Mouse (Mus musculus): ENCODE data around the gene Rnf152. TPM values are rescaled to one million over a fixed set of nuclear protein-coding genes. Genes with fewer than 3 reads are reported as not detected.

Gene Rnf152
- polyA plus RNA-seq, 1 experiment from 2014 or later: 0.28 TPM

- Histone ChIP-seq H3K4me3 (no peak overlapping the region), H3K9me3 (no peaks in the 10 kb centered on the region), H3K27me3 (ENCODE audit: insufficient read depth, poor library complexity, severe bottlenecking) (no peaks in the 10 kb centered on the region), H3K4me1 (peaks cover 3% of the 10 kb centered on the region; the same call in 1 of the 2 replicates), H3K27ac (no peak overlapping the region), H3K36me3 (no peaks in the 10 kb centered on the region)
- 69% methylated on average over 4 of the region's 4 CpGs for WGBS
- no peak for DNase-seq (ENCODE audit: low spot score)
Observed at GRCm38 (mm10) chr1:105337397-105337796, 19.1 kb downstream of the Rnf152 start.

GRCm38 (mm10) chr1:105336096-105336495, 20.4 kb downstream of the Rnf152 start:
- Histone ChIP-seq H3K4me1 (peaks cover 3% of the 10 kb centered on the region; the same call in 1 of the 2 replicates), H3K27me3 (ENCODE audit: insufficient read depth, poor library complexity, severe bottlenecking) (no peaks in the 10 kb centered on the region), H3K36me3 (no peaks in the 10 kb centered on the region), H3K4me3 (no peak overlapping the region), H3K27ac (no peak overlapping the region), H3K9me3 (no peaks in the 10 kb centered on the region)
- DNase-seq (ENCODE audit: low spot score): no peak
- WGBS: 82% methylated on average over 5 of the region's 5 CpGs

GRCm38 (mm10) chr1:105332087-105332731, 24.3 kb downstream of the Rnf152 start:
- no peaks in the 10 kb centered on the region for H3K4me1 ChIP-seq
- no peaks in the 10 kb centered on the region for H3K9me3 ChIP-seq
- WGBS: 84% methylated on average over 8 of the region's 8 CpGs
- H3K27me3 ChIP-seq (ENCODE audit: insufficient read depth, poor library complexity, severe bottlenecking): no peaks in the 10 kb centered on the region
- no peak for DNase-seq (ENCODE audit: low spot score)
- no peak overlapping the region for H3K4me3 ChIP-seq
- no peaks in the 10 kb centered on the region for H3K36me3 ChIP-seq
- H3K27ac ChIP-seq: no peak overlapping the region

- 78% methylated on average over 5 of the region's 5 CpGs for WGBS
- H3K9me3 ChIP-seq: no peaks in the 10 kb centered on the region
Observed at GRCm38 (mm10) chr1:105331605-105332004, 24.9 kb downstream of the Rnf152 start.

GRCm38 (mm10) chr1:105330581-105331320, 25.8 kb downstream of the Rnf152 start:
- Histone ChIP-seq H3K4me3 (no peak overlapping the region), H3K36me3 (no peaks in the 10 kb centered on the region), H3K9me3 (no peaks in the 10 kb centered on the region), H3K27me3 (ENCODE audit: insufficient read depth, poor library complexity, severe bottlenecking) (no peaks in the 10 kb centered on the region), H3K27ac (no peak overlapping the region), H3K4me1 (no peaks in the 10 kb centered on the region)
- 80% methylated on average over 5 of the region's 5 CpGs for WGBS
- no peak for DNase-seq (ENCODE audit: low spot score)

More at GRCm38 (mm10) chr1:105331605-105332004, 24.9 kb downstream of the Rnf152 start:
- Histone ChIP-seq H3K36me3 (no peaks in the 10 kb centered on the region), H3K27me3 (ENCODE audit: insufficient read depth, poor library complexity, severe bottlenecking) (no peaks in the 10 kb centered on the region), H3K27ac (no peak overlapping the region), H3K4me1 (no peaks in the 10 kb centered on the region), H3K4me3 (no peak overlapping the region)
- DNase-seq (ENCODE audit: low spot score): no peak

GRCm38 (mm10) chr1:105327789-105328188, 28.7 kb downstream of the Rnf152 start:
- H3K4me3 ChIP-seq: no peak overlapping the region
- no peaks in the 10 kb centered on the region for H3K36me3 ChIP-seq
- no peak for DNase-seq (ENCODE audit: low spot score)
- 91% methylated on average over 1 of the region's 1 CpGs for WGBS
- no peaks in the 10 kb centered on the region for H3K9me3 ChIP-seq
- H3K27me3 ChIP-seq (ENCODE audit: insufficient read depth, poor library complexity, severe bottlenecking): no peaks in the 10 kb centered on the region
- no peak overlapping the region for H3K27ac ChIP-seq
- no peaks in the 10 kb centered on the region for H3K4me1 ChIP-seq

- Histone ChIP-seq H3K4me1 (no peaks in the 10 kb centered on the region), H3K9me3 (no peaks in the 10 kb centered on the region), H3K27me3 (ENCODE audit: insufficient read depth, poor library complexity, severe bottlenecking) (no peaks in the 10 kb centered on the region), H3K36me3 (no peaks in the 10 kb centered on the region), H3K27ac (no peak overlapping the region), H3K4me3 (no peak overlapping the region)
- DNase-seq (ENCODE audit: low spot score): no peak
- WGBS: 74% methylated on average over 4 of the region's 4 CpGs
Observed at GRCm38 (mm10) chr1:105324636-105325035, 31.9 kb downstream of the Rnf152 start.

GRCm38 (mm10) chr1:105314010-105314800, 42.3 kb downstream of the Rnf152 start:
- H3K9me3 ChIP-seq: no peaks in the 10 kb centered on the region
- H3K27ac ChIP-seq: no peak overlapping the region
- H3K27me3 ChIP-seq (ENCODE audit: insufficient read depth, poor library complexity, severe bottlenecking): no peaks in the 10 kb centered on the region
- no peaks in the 10 kb centered on the region for H3K4me1 ChIP-seq
- no peaks in the 10 kb centered on the region for H3K36me3 ChIP-seq
- no peak overlapping the region for H3K4me3 ChIP-seq
- 67% methylated on average over 3 of the region's 3 CpGs for WGBS
- no peak for DNase-seq (ENCODE audit: low spot score)

GRCm38 (mm10) chr1:105312601-105312901, 44.0 kb downstream of the Rnf152 start:
- no peaks in the 10 kb centered on the region for H3K4me1 ChIP-seq
- H3K27ac ChIP-seq: no peak overlapping the region
- H3K4me3 ChIP-seq: no peak overlapping the region
- 81% methylated on average over 2 of the region's 2 CpGs for WGBS
- H3K36me3 ChIP-seq: no peaks in the 10 kb centered on the region
- no peaks in the 10 kb centered on the region for H3K9me3 ChIP-seq
- DNase-seq (ENCODE audit: low spot score): no peak
- no peaks in the 10 kb centered on the region for H3K27me3 ChIP-seq (ENCODE audit: insufficient read depth, poor library complexity, severe bottlenecking)

- H3K27ac ChIP-seq: no peak overlapping the region
- H3K36me3 ChIP-seq: no peaks in the 10 kb centered on the region
- no peaks in the 10 kb centered on the region for H3K4me1 ChIP-seq
- WGBS: 87% methylated on average over 1 of the region's 1 CpGs
- H3K9me3 ChIP-seq: no peaks in the 10 kb centered on the region
- no peak overlapping the region for H3K4me3 ChIP-seq
- DNase-seq (ENCODE audit: low spot score): no peak
- no peaks in the 10 kb centered on the region for H3K27me3 ChIP-seq (ENCODE audit: insufficient read depth, poor library complexity, severe bottlenecking)
Observed at GRCm38 (mm10) chr1:105311899-105312600, 44.5 kb downstream of the Rnf152 start.

GRCm38 (mm10) chr1:105302164-105302563, 54.3 kb downstream of the Rnf152 start:
- no peaks in the 10 kb centered on the region for H3K4me1 ChIP-seq
- WGBS: 79% methylated on average over 6 of the region's 6 CpGs

GRCm38 (mm10) chr1:105301764-105302163, 54.7 kb downstream of the Rnf152 start:
- Histone ChIP-seq H3K4me1 (no peaks in the 10 kb centered on the region), H3K27ac (no peak overlapping the region), H3K36me3 (no peaks in the 10 kb centered on the region), H3K4me3 (no peak overlapping the region), H3K27me3 (ENCODE audit: insufficient read depth, poor library complexity, severe bottlenecking) (no peaks in the 10 kb centered on the region), H3K9me3 (no peaks in the 10 kb centered on the region)
- WGBS: 79% methylated on average over 9 of the region's 9 CpGs
- no peak for DNase-seq (ENCODE audit: low spot score)

More at GRCm38 (mm10) chr1:105302164-105302563, 54.3 kb downstream of the Rnf152 start:
- Histone ChIP-seq H3K36me3 (no peaks in the 10 kb centered on the region), H3K4me3 (no peak overlapping the region), H3K27ac (no peak overlapping the region), H3K27me3 (ENCODE audit: insufficient read depth, poor library complexity, severe bottlenecking) (no peaks in the 10 kb centered on the region), H3K9me3 (no peaks in the 10 kb centered on the region)
- DNase-seq (ENCODE audit: low spot score): no peak
